Mouse (Mus musculus): ENCODE measurements around the gene Atp6v1a.

DNA sequence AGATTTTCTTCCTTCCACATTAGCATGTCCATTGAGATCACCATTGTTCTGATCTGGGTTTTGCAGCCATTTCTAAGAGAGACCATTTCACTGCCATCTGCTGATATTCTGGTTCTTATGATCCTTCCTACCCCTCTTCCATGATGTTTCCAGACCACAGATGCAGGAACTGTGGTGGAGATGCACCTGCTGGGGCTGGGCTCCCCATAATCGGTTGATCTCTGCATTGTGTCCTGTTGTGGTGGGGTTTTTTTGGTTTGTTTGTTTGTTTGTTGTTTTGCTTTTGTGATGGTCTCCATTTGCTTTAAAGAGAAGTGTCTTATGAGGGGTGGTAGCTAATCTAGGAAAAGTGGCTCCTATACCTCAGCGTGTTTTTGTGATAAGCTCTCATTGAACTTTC lies 37.0 kb upstream of the Atp6v1a start:
- TF ChIP-seq CTCF (IDR thresholded peaks at IDR 0.05; ENCODE audit: low read depth, low read length) = no peak
- TF ChIP-seq POLR2A (IDR thresholded peaks at IDR 0.05; ENCODE audit: borderline replicate concordance, low read depth, low read length) = no peak
